Mouse (Mus musculus): ENCODE results near the gene Vmn1r46. TPM values are rescaled to one million over a fixed set of nuclear protein-coding genes. Genes with fewer than 3 reads are reported as not detected.

Gene Vmn1r46
- polyA plus RNA-seq, 1 experiment from 2014 or later: not detected

Other genes with a start within 250 kb of the Vmn1r46 start
- gene Vmn1r41, start 228.5 kb upstream of the Vmn1r46 start, polyA plus RNA-seq (2015; fragmentation: Nextera tagmentation; extraction: Ambion mirVana): not detected in 2 replicates
- gene Vmn1r42, start 92.9 kb upstream of the Vmn1r46 start, polyA plus RNA-seq (2015; fragmentation: Nextera tagmentation; extraction: Ambion mirVana): not detected in 2 replicates
- gene Vmn1r43, start 92.9 kb upstream of the Vmn1r46 start, polyA plus RNA-seq (2015; fragmentation: Nextera tagmentation; extraction: Ambion mirVana): 0.11 and 0.12 TPM in 2 replicates
- not detected in 2 replicates for gene Vmn1r44, start 85.7 kb upstream of the Vmn1r46 start, polyA plus RNA-seq (2015; fragmentation: Nextera tagmentation; extraction: Ambion mirVana)
- gene Vmn1r45, start 28.7 kb upstream of the Vmn1r46 start, polyA plus RNA-seq (2015; fragmentation: Nextera tagmentation; extraction: Ambion mirVana): 0.05 TPM in 1 of 2 replicates, not detected in the other
- gene Vmn1r47, start 46.8 kb downstream of the Vmn1r46 start, polyA plus RNA-seq (2015; fragmentation: Nextera tagmentation; extraction: Ambion mirVana): not detected in 2 replicates
- gene Vmn1r48, start 67.5 kb downstream of the Vmn1r46 start, polyA plus RNA-seq (2015; fragmentation: Nextera tagmentation; extraction: Ambion mirVana): not detected in 2 replicates
- gene Vmn1r49, start 109.2 kb downstream of the Vmn1r46 start, polyA plus RNA-seq (2015; fragmentation: Nextera tagmentation; extraction: Ambion mirVana): 0.04 TPM in 1 of 2 replicates, not detected in the other
- gene Vmn1r50, start 132.1 kb downstream of the Vmn1r46 start, polyA plus RNA-seq (2015; fragmentation: Nextera tagmentation; extraction: Ambion mirVana): not detected in 2 replicates
- gene Vmn1r51, start 153.3 kb downstream of the Vmn1r46 start, polyA plus RNA-seq (2015; fragmentation: Nextera tagmentation; extraction: Ambion mirVana): not detected in 2 replicates
- not detected in 2 replicates for gene Vmn1r52, start 205.5 kb downstream of the Vmn1r46 start, polyA plus RNA-seq (2015; fragmentation: Nextera tagmentation; extraction: Ambion mirVana)
- not detected in 2 replicates for gene V1ra8, start 233.5 kb downstream of the Vmn1r46 start, polyA plus RNA-seq (2015; fragmentation: Nextera tagmentation; extraction: Ambion mirVana)

All from stomach, postnatal 0 days (tissue).